Mouse (Mus musculus): ENCODE measurements at regions not wholly inside any gene's neighbourhood (a gene's known extent, or its start where the extent isn't known, plus 50 kb on each side); places are given as distances from the start of the nearest gene placed in this dataset.

GRCm38 (mm10) chr7:119384670-119385241, 74.3 kb downstream of the Gp2 start:
- no peak for DNase-seq (ENCODE audit: low spot score in 2 of 2)

- DNase-seq (ENCODE audit: low spot score in 2 of 2): peak in 1 of 2 experiments; percentile 19
Observed at GRCm38 (mm10) chr7:119379935-119380334, 79.2 kb downstream of the Gp2 start.

GRCm38 (mm10) chr7:119364268-119364596, 94.9 kb downstream of the Gp2 start:
- no peak for DNase-seq (ENCODE audit: low spot score in 2 of 2)

GRCm38 (mm10) chr7:119363552-119364267, 95.4 kb downstream of the Gp2 start:
- DNase-seq (ENCODE audit: low spot score in 2 of 2): no peak

GRCm38 (mm10) chr7:119357338-119357737, 101.7 kb downstream of the Gp2 start:
- DNase-seq (ENCODE audit: low spot score in 2 of 2): no peak

- DNase-seq (ENCODE audit: low spot score in 2 of 2): no peak
Observed at GRCm38 (mm10) chr7:119356251-119356650, 102.8 kb downstream of the Gp2 start.

GRCm38 (mm10) chr7:119352571-119352970, 106.5 kb downstream of the Gp2 start:
- no peak for DNase-seq (ENCODE audit: low spot score in 2 of 2)

GRCm38 (mm10) chr7:119350641-119351040, 108.4 kb downstream of the Gp2 start:
- no peak for DNase-seq (ENCODE audit: low spot score in 2 of 2)

- DNase-seq (ENCODE audit: low spot score in 2 of 2): no peak
Observed at GRCm38 (mm10) chr7:119343380-119343779, 115.7 kb downstream of the Gp2 start.

GRCm38 (mm10) chr7:119333102-119333501, 126.0 kb downstream of the Gp2 start:
- no peak for DNase-seq (ENCODE audit: low spot score in 2 of 2)

GRCm38 (mm10) chr7:119330460-119331109, 128.5 kb downstream of the Gp2 start:
- no peak for DNase-seq (ENCODE audit: low spot score in 2 of 2)

- DNase-seq (ENCODE audit: low spot score in 2 of 2): no peak
Observed at GRCm38 (mm10) chr7:119296307-119296706, 111.9 kb upstream of the Gpr139 start.

- DNase-seq (ENCODE audit: low spot score in 2 of 2): no peak
Observed at GRCm38 (mm10) chr7:119291442-119291841, 107.0 kb upstream of the Gpr139 start.

GRCm38 (mm10) chr7:119285290-119285689, 100.9 kb upstream of the Gpr139 start:
- DNase-seq (ENCODE audit: low spot score in 2 of 2): peak in 1 of 2 experiments; percentile 11

- no peak for DNase-seq (ENCODE audit: low spot score in 2 of 2)
Observed at GRCm38 (mm10) chr7:119279896-119280661, 95.7 kb upstream of the Gpr139 start.

GRCm38 (mm10) chr7:119272621-119273020, 88.2 kb upstream of the Gpr139 start:
- DNase-seq (ENCODE audit: low spot score in 2 of 2): no peak

GRCm38 (mm10) chr7:119271427-119271826, 87.0 kb upstream of the Gpr139 start:
- no peak for DNase-seq (ENCODE audit: low spot score in 2 of 2)

- DNase-seq (ENCODE audit: low spot score in 2 of 2): no peak
Observed at GRCm38 (mm10) chr7:119270826-119271420, 86.5 kb upstream of the Gpr139 start.

GRCm38 (mm10) chr7:119258222-119258621, 73.8 kb upstream of the Gpr139 start:
- DNase-seq (ENCODE audit: low spot score in 2 of 2): no peak

- no peak for DNase-seq (ENCODE audit: low spot score in 2 of 2)
Observed at GRCm38 (mm10) chr7:119256916-119257315, 72.5 kb upstream of the Gpr139 start.

- no peak for DNase-seq (ENCODE audit: low spot score in 2 of 2)
Observed at GRCm38 (mm10) chr7:119252742-119253141, 68.3 kb upstream of the Gpr139 start.

GRCm38 (mm10) chr7:119251679-119252078, 67.3 kb upstream of the Gpr139 start:
- no peak for DNase-seq (ENCODE audit: low spot score in 2 of 2)

All from cerebellum, postnatal 4 days (tissue).